Mouse (Mus musculus): Measurements from ENCODE around the gene I0C0044D17Rik. TPM values are rescaled to one million over a fixed set of nuclear protein-coding genes. Genes with fewer than 3 reads are reported as not detected.

The I0C0044D17Rik gene
- polyA plus RNA-seq, 1 experiment from 2014 or later = not detected

Other genes starting within 250 kb of the I0C0044D17Rik start
- not detected in 2 replicates for gene L1td1, start 97.1 kb downstream of the I0C0044D17Rik start, polyA plus RNA-seq (2015; fragmentation: Nextera tagmentation; extraction: Ambion mirVana)
- gene Kank4, start 6.3 kb downstream of the I0C0044D17Rik start, polyA plus RNA-seq (2015; fragmentation: Nextera tagmentation; extraction: Ambion mirVana) = 0.05 and 0.12 TPM in 2 replicates
- 41.1 and 41.7 TPM in 2 replicates for gene Usp1, start 100.0 kb upstream of the I0C0044D17Rik start, polyA plus RNA-seq (2015; fragmentation: Nextera tagmentation; extraction: Ambion mirVana)
- gene Angptl3, start 207.1 kb upstream of the I0C0044D17Rik start, polyA plus RNA-seq (2015; fragmentation: Nextera tagmentation; extraction: Ambion mirVana) = 230 and 253 TPM in 2 replicates